Mouse (Mus musculus): ENCODE data around the gene 1700109H08Rik.
"Not testable (repeated sequence)": the region's sequence is repeated elsewhere in the genome, so short reads cannot be mapped to it uniquely, and the experiment has no call there.

Gene 1700109H08Rik

DNA sequence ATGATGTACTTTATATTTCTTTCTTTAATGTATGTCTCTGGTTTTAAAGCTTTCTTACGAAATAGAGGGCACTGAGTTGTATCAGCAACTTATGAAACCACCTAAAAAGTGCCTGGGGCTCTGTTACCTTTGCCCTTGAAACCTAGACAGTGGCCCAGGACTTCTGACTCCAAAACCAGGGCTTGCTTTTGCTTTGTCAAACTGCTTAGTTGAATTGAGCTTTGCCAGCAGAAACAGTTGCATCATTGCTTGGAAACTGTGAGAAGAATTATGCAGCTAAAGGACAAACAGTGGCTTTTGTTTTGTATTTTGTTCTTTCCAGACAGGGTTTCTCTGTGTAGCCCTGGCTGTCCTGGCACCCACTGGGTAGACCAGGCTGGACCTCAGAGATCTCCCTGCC is 28.9 kb downstream of the 1700109H08Rik start:
- DNase-seq, result peak in 1 of 2 experiments; percentile 38

DNA sequence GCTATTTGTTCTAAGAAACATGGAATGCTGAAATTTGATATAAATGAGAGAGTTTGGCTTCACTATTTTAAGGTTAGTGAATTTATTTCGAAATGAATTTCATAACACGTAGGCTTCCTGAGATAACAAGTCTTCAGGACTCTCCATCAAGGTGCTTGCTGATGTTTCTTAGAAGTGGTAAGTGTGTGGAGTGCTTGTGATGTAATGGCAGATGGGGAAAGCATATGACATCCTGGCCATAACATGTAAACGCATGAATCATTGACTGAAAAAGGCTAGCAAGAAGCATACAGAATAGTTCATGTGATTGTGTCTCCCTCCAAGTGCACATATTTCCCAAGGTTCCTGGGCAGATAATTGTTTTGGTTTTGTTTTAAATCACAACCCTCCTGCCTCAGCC is 29.4 kb downstream of the 1700109H08Rik start:
- no peak for DNase-seq

DNA sequence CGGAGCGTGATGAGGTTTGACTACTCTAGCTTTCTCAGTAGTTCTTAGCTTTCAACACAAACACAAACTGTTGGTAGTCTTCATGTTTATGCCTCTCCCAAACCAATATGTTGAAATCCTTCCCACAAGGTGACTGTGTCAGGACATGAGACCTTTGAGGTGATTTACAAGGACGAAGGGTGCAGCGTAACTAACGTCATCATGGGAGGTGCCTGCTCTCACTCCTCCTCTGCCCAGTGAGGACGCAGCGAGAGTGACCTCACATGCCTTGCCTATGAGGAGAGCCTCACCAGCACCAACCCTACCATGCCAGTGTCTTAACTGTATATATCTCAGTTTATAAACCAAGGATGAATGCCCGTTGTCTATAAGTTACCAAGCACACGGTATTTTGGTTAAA is 35.7 kb downstream of the 1700109H08Rik start:
- no peak for DNase-seq

DNA sequence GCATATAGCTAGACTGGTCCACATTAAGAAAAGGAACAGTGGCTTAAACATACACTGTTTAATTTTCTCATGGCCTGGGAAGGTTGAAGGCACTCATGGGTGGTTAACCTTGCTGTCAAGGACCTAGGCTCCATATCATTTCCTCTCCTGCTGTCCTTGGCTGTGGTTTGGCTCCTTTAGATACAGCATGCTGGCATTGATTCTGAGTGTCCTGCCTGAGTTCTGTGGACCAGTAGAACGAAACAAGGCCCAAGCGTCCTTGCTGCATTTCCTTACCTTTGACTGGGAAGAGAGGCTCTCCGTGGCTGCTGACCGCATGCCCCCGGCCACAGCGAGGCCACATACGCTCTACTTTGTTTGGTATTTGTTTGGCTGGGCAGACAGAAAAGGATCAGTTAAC is 37.9 kb downstream of the 1700109H08Rik start:
- DNase-seq, result no peak

DNA sequence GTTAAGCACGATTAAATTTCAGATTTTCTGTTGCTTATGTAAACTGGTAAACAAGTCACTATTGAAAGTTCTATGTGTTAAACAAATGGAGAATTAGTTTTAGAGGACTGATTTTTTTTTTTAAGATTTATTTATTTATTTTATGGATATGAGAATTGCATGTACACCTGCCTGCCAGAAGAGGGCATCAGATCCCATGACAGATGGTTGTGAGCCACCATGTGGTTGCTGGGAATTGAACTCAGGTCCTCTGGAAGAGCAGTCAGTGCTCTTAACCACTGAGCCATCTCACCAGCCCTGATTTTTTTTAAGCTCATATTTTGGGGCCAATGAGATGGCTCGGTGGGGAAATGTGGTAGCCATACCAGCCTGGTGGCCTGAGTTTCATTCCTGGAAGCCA is 40.5 kb downstream of the 1700109H08Rik start:
- not testable (repeated sequence) for DNase-seq

DNA sequence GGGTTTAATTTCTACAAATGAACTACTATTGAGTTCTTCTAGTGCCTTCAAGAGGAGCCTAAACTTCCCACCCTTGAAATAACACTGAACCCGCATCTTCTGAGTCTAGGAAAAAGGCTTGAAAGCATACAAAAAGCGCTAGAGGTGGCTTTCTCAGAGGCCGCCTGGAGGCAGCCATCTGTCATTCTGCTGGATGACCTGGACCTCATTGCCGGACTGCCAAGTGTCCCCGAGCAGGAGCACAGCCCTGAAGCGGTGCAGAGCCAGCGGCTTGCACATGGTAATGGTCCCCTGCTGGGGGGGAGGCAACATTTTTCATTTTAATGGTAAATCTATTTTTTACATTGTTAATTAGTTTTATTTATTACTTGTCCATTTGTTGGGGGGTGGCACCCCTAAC is 49.1 kb downstream of the 1700109H08Rik start:
- DNase-seq, result no peak

DNA sequence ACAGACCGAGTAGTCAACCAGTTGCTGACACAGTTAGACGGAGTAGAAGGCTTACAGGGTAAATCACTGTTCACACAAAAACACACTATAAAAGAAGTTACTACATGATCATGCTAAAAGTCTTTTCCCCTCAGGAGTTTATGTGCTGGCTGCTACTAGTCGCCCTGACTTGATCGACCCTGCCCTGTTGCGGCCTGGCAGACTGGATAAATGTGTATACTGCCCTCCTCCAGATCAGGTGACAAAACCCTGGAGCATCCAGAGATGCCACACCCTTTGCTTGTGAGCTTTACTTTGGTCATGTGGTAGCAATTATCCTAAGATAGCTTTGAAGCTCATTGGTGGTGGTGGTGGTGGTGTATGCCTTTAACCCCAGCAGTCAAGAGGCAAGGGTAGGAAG is 58.7 kb downstream of the 1700109H08Rik start:
- no peak for DNase-seq

DNA sequence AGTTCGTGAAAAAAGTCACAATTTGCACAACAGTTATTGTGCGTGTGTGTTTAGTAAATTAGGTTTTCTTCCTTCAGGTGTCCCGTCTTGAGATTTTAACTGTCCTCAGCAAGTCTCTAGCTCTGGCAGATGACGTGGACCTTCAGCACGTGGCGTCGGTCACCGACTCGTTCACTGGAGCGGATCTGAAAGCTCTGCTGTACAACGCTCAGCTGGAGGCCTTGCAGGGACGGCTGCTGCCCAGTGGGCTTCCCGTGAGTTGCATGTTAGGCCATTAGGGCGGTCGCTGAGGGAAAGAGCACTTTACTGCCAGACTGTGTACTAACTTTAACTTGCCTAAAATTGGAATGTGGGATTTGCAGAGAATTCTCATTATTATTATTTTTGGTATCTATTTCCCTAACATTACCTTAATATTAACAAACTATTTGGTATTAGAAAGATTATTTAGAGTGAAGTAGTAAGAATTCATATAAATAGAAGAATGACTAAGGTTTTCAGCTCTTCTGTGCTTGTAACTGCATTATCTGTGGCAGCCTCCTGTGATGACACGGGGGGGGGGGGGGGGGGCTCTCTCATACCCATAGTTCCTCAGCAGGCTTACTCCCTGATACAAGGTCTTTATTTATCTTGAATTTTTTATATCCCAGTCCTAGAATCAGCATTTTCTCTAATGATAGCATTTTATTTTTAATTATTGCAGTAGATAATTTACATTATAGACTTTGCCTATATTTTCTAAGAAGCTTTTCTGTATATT is 60.3 kb downstream of the 1700109H08Rik start:
- DNase-seq, result peak; percentile 9 to 49

DNA sequence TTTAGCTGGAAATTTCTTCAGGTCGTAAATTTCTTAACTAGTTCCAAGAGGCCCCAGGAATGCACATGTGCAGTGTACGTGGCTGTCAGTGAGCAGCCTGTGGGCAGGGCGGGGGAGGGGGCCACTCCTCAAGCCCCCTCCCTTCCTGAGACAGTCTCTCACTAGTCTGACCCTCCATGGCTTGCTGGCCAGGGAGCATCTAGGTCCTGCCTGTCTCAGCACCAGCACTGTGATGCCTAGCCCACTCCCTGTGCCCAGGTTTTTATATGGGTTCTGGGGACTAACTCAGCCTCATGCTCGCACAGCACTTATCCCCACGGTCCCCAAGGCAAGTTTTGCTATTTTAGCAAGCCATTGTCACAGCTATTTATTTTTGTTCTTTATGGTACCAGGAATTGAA is 60.9 kb downstream of the 1700109H08Rik start:
- DNase-seq, result no peak

DNA sequence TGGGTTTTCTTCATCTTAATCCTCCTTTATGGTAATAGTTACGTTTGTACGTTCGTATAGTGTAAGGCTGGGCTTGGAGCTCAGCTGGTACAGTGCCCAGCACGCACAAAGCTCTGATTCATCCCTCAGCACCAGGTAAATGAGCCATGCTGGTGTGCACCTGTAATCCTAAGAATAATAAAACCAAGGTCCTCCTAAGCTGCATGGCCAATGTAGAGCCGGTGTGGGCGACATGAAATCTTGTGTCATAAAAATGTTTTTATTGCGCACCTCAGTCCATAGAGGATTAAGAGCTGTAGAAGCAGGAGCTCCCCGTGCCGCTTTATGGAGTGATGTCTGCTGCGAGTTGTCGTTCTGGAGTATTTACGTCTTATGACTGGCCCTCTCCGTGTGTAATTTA is 61.9 kb downstream of the 1700109H08Rik start:
- DNase-seq, result no peak

DNA sequence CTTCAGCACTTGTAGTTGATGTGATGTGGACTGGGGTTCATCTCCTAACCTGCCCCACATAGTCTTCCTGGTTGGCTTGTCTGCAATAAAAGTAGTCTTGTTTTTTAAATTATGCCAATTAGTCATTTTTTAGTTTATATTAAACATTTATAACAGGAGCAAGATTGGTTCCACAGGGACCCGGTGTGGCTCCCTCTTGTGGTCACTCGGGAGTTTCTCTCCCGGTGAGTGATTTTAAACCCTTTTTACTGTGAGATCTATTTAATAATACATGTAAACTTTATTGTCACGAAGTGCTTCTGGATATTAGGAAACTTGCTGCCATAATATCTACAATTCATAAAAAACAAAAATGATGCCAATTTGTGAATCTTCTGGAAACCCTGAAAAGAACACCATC is 62.6 kb downstream of the 1700109H08Rik start:
- no peak for DNase-seq
